In genomic region chr9:112444220-112444619, GRCm38 (mm10) we compare ENCODE assay signal across 16 mouse cellular contexts.
DNase-seq lines count a peak whose midpoint lies in the region; ATAC-seq and TF ChIP-seq lines count a peak whose summit lies in the region.
"Had no signal": no experiment of that assay in that cellular context is flagged by ENCODE, and none has a peak within 500 bp of the region (broad histone marks: within the 10 kb centered on the region; RNA-seq: fewer than 3 reads in every experiment).

No protein-coding gene starts in this region.

- no peak for TF ChIP-seq CTCF in forebrain, postnatal 0 days (IDR thresholded peaks at IDR 0.05; ENCODE audit: low read depth)

- no peaks in the 10 kb centered on the region for H3K9me3 ChIP-seq in forebrain, embryonic 15.5 days
- no peaks in the 10 kb centered on the region for H3K9me3 ChIP-seq in forebrain, postnatal 0 days (ENCODE audit: low read length)
- no peaks in the 10 kb centered on the region for H3K9me3 ChIP-seq in midbrain, embryonic 14.5 days (ENCODE audit: control insufficient read depth, low read length)
- H3K9me3 ChIP-seq in midbrain, embryonic 13.5 days, result no peaks in the 10 kb centered on the region
- H3K9me3 ChIP-seq: heart, embryonic 13.5 days; hindbrain, embryonic 10.5 days; limb, embryonic 13.5 days; liver, embryonic 15.5 days had no signal

- H3K4me2 ChIP-seq in forebrain, embryonic 15.5 days (replicated peaks), result no peak overlapping the region
- H3K4me2 ChIP-seq in forebrain, postnatal 0 days (ENCODE audit: low read depth), result no peak overlapping the region
- no peak overlapping the region for H3K4me2 ChIP-seq in midbrain, embryonic 14.5 days (ENCODE audit: low read length)
- H3K4me2 ChIP-seq in midbrain, embryonic 13.5 days (replicated peaks), result no peak overlapping the region
- H3K4me2 ChIP-seq: heart, embryonic 13.5 days; limb, embryonic 13.5 days; liver, embryonic 15.5 days had no signal

- H3K27me3 ChIP-seq in forebrain, embryonic 15.5 days, result no peaks in the 10 kb centered on the region
- H3K27me3 ChIP-seq in forebrain, postnatal 0 days (ENCODE audit: insufficient read depth, low read length), result no peaks in the 10 kb centered on the region
- H3K27me3 ChIP-seq in midbrain, embryonic 14.5 days (ENCODE audit: control insufficient read depth, insufficient read depth, low read length), result no peaks in the 10 kb centered on the region
- H3K27me3 ChIP-seq in midbrain, embryonic 13.5 days, result no peaks in the 10 kb centered on the region
- H3K27me3 ChIP-seq: heart, embryonic 13.5 days; limb, embryonic 13.5 days; liver, embryonic 15.5 days had no signal

- DNase-seq in forebrain, postnatal 0 days, result no peak
- peak; percentile 13 for DNase-seq in midbrain, embryonic 14.5 days
- DNase-seq in cerebellum, adult 9-10 months, result peak; percentile 61
- DNase-seq in layer of hippocampus, postnatal 36 days, result peak; percentile 27 to 43
- DNase-seq in spleen, adult 18-20 months, result no peak
- DNase-seq: B cell, adult 2 months; embryo, embryonic 11 days; lung, postnatal 14 days; retina, postnatal 1 day; thymus, postnatal 4 days had no signal

- H3K36me3 ChIP-seq in forebrain, embryonic 15.5 days, result no peaks in the 10 kb centered on the region
- H3K36me3 ChIP-seq in forebrain, postnatal 0 days (ENCODE audit: insufficient read depth), result no peaks in the 10 kb centered on the region
- no peaks in the 10 kb centered on the region for H3K36me3 ChIP-seq in midbrain, embryonic 14.5 days (ENCODE audit: control insufficient read depth, insufficient read depth, low read length)
- no peaks in the 10 kb centered on the region for H3K36me3 ChIP-seq in midbrain, embryonic 13.5 days
- H3K36me3 ChIP-seq: heart, embryonic 13.5 days; hindbrain, embryonic 10.5 days; limb, embryonic 13.5 days; liver, embryonic 15.5 days had no signal

- WGBS in forebrain, embryonic 15.5 days, result 69% methylated on average over 2 of the region's 2 CpGs
- 62% methylated on average over 2 of the region's 2 CpGs for WGBS in forebrain, postnatal 0 days
- WGBS in midbrain, embryonic 14.5 days, result 67% methylated on average over 2 of the region's 2 CpGs
- 80% methylated on average over 2 of the region's 2 CpGs for WGBS in midbrain, embryonic 13.5 days

- H3K4me1 ChIP-seq in forebrain, embryonic 15.5 days, result peaks cover 17% of the 10 kb centered on the region
- no peaks in the 10 kb centered on the region for H3K4me1 ChIP-seq in forebrain, postnatal 0 days (ENCODE audit: insufficient read depth)
- 0 out of 2 replicates have a peak, but pooled peaks cover 6% of the 10 kb centered on the region for H3K4me1 ChIP-seq in midbrain, embryonic 14.5 days (ENCODE audit: control insufficient read depth, insufficient read depth, low read length)
- 0 out of 2 replicates have a peak, but pooled peaks cover 4% of the 10 kb centered on the region for H3K4me1 ChIP-seq in midbrain, embryonic 13.5 days (replicated peaks)
- H3K4me1 ChIP-seq: heart, embryonic 13.5 days; limb, embryonic 13.5 days; liver, embryonic 15.5 days had no signal

- ATAC-seq in forebrain, embryonic 15.5 days (replicated peaks), result no peak
- ATAC-seq in forebrain, postnatal 0 days, result no peak
- ATAC-seq in midbrain, embryonic 14.5 days (ENCODE audit: low FRiP score, low TSS enrichment), result no peak
- no peak for ATAC-seq in midbrain, embryonic 13.5 days

- H3K27ac ChIP-seq in forebrain, embryonic 15.5 days (replicated peaks), result peak overlapping the region; percentile 54
- H3K27ac ChIP-seq in forebrain, postnatal 0 days (ENCODE audit: low read depth, low read length), result no peak overlapping the region
- no peak overlapping the region for H3K27ac ChIP-seq in midbrain, embryonic 14.5 days (replicated peaks; ENCODE audit: low read depth, low read length)
- no peak overlapping the region for H3K27ac ChIP-seq in midbrain, embryonic 13.5 days
- H3K27ac ChIP-seq: heart, embryonic 13.5 days; hindbrain, embryonic 10.5 days; limb, embryonic 13.5 days; liver, embryonic 15.5 days had no signal

- H3K4me3 ChIP-seq in forebrain, embryonic 15.5 days, result no peak overlapping the region
- no peak overlapping the region for H3K4me3 ChIP-seq in forebrain, postnatal 0 days (ENCODE audit: low read depth, low read length)
- H3K4me3 ChIP-seq in midbrain, embryonic 14.5 days (replicated peaks; ENCODE audit: low read depth, low read length), result no peak overlapping the region
- H3K4me3 ChIP-seq in midbrain, embryonic 13.5 days (replicated peaks), result no peak overlapping the region
- H3K4me3 ChIP-seq: heart, embryonic 13.5 days; hindbrain, embryonic 10.5 days; limb, embryonic 13.5 days; liver, embryonic 15.5 days had no signal

- H3K9ac ChIP-seq in forebrain, embryonic 15.5 days (replicated peaks), result no peak overlapping the region
- no peak overlapping the region for H3K9ac ChIP-seq in forebrain, postnatal 0 days
- H3K9ac ChIP-seq in midbrain, embryonic 14.5 days (replicated peaks; ENCODE audit: low read length), result no peak overlapping the region
- no peak overlapping the region for H3K9ac ChIP-seq in midbrain, embryonic 13.5 days (replicated peaks)
- H3K9ac ChIP-seq: heart, embryonic 13.5 days; limb, embryonic 13.5 days; liver, embryonic 15.5 days had no signal

Comparison
In these comparisons a context has a peak if more than half of its experiments do, and no peak if none do; other contexts are left out.
1. DNase-seq: peak in midbrain, embryonic 14.5 days (single experiment), cerebellum, adult 9-10 months (single experiment) and layer of hippocampus, postnatal 36 days (2 of 2); none in forebrain, postnatal 0 days (single experiment) and spleen, adult 18-20 months (0 of 2).